Mouse (Mus musculus) spleen, adult 12 weeks (tissue): ENCODE measurements around the gene Sucla2.
"Not testable (repeated sequence)": the region's sequence is repeated elsewhere in the genome, so short reads cannot be mapped to it uniquely, and the experiment has no call there.

Source experiments
- DNase-seq: peaks from one replicate; pipeline ENCODE4 v3.0.0; 2022; ENCODE audit warnings: low spot score

Sucla2 gene

GRCm38 (mm10) chr14:73614961-73615360 is 89.8 kb downstream of the Sucla2 start:
- DNase-seq: not testable (repeated sequence)

- no peak for DNase-seq
These were observed 95.8 kb downstream of the Sucla2 start for GRCm38 (mm10) chr14:73620880-73621279.

GRCm38 (mm10) chr14:73622988-73623387 is 97.9 kb downstream of the Sucla2 start:
- DNase-seq: no peak

- no peak for DNase-seq
These were observed 100.3 kb downstream of the Sucla2 start for GRCm38 (mm10) chr14:73625469-73625868.

- DNase-seq: no peak
These were observed 106.4 kb downstream of the Sucla2 start for GRCm38 (mm10) chr14:73631511-73631910.

GRCm38 (mm10) chr14:73632648-73633263 is 107.6 kb downstream of the Sucla2 start:
- no peak for DNase-seq

- no peak for DNase-seq
These were observed 109.2 kb downstream of the Sucla2 start for GRCm38 (mm10) chr14:73634356-73634755.

GRCm38 (mm10) chr14:73637460-73637859 is 112.3 kb downstream of the Sucla2 start:
- DNase-seq: no peak
